Mouse (Mus musculus): ENCODE data around the gene St6galnac5. TPM values are rescaled to one million over a fixed set of nuclear protein-coding genes. Genes with fewer than 3 reads are reported as not detected.
A peak's percentile ranks its signal among the peaks of the same experiment; 100 is the strongest.

The St6galnac5 gene
- total RNA-seq, 2 experiments from 2014 or later = not detected

- peak; percentile 68 for ATAC-seq (replicated peaks; ENCODE audit: poor library complexity, severe bottlenecking)
Measured at GRCm38 (mm10) chr3:152951634-152952545, 30.2 kb downstream of the St6galnac5 start.

DNA sequence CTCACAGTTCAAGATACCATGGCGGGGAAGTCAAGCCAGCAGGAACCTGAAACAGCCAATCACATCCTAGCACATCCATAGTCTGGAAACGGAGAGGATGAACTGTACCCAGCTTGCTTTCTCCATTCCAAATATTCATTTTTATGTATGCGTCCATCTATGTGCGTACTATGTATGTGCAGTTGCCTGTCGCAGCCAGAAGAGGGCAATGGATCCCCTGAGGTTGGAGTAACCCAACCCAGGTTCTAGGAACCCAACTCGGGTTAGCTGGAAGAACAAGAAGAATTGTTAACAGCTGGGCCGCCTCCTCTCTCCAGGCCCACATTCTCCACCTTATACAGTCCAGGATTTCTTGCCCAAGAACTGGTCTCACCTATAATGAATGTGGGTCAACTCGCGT, 31.1 kb downstream of the St6galnac5 start:
- ATAC-seq (replicated peaks; ENCODE audit: poor library complexity, severe bottlenecking) = no peak

GRCm38 (mm10) chr3:152950299-152950698, 31.7 kb downstream of the St6galnac5 start:
- ATAC-seq (replicated peaks; ENCODE audit: poor library complexity, severe bottlenecking) = no peak

DNA sequence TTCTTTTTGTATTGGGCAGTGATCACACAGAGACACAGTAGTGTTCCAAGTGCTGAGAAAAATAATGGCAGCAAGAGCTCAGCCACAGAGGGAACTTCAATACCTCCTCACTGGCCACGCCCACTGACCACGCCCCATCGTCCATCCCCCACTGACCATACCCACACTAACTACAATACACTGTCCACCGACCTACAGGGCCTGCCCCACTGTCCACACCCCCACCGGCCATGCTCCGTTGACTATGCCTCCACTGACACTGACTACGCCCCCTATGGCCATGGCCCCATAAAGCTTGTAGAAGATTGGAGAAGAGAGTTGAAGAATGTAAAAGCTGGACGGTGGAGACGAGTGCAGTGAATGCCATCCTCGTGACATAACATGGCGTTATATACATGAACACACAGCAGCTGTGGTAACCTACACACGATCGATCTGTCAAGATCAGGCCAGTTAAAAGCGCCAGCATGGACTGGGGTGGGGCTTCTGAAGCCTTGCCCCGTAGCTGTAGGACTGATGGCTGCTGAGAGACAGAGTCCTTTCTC, 32.7 kb downstream of the St6galnac5 start:
- ATAC-seq (replicated peaks; ENCODE audit: poor library complexity, severe bottlenecking) = no peak

DNA sequence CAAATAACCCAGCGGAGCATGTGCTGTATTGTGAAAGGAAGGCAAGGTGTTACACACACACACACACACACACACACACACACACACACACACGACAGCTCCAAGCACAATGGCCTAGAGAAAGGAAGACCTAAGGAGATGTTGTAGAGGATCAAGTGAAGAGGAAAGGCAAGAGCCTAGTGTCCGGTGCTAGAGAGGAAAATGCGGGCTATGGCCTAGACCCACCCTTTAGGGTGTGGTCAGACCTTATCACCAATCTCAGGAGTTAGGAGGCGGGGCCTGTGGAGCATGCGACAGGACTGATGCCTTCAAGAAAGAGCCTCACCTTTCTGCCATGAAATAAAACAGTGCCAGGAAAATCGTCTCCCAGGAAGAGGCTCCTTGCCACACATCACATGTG, 33.5 kb downstream of the St6galnac5 start:
- no peak for ATAC-seq (replicated peaks; ENCODE audit: poor library complexity, severe bottlenecking)

DNA sequence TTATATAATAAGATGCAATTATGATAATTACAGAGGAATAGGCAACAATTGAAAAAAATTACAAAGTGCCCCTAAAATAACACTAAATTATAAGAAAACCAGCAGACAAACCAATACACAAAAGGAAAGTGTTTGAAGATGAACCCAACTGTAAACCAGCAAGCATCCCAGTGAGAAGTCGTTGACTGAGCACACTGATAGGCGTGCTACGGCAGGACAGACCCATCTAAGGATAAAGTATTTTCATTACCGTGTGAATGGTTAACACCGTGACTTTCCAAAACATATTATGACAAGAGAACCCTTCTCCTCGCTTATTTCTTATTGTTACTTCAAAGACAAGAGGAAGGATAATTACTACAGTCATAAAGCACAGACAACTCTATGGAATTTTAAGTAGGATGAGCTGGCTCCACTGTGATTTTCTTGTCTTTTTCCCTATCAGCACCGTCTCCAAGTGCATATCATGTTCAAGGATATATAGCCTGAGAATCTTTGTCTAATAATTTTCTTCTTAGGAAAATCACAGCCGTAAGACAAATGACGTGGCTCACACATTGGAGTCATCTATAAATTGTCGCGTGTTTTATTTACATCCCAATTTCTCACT, 34.9 kb downstream of the St6galnac5 start:
- no peak for ATAC-seq (replicated peaks; ENCODE audit: poor library complexity, severe bottlenecking)

- no peak for ATAC-seq (replicated peaks; ENCODE audit: poor library complexity, severe bottlenecking)
Measured at GRCm38 (mm10) chr3:152944766-152945165, 37.3 kb downstream of the St6galnac5 start.

DNA sequence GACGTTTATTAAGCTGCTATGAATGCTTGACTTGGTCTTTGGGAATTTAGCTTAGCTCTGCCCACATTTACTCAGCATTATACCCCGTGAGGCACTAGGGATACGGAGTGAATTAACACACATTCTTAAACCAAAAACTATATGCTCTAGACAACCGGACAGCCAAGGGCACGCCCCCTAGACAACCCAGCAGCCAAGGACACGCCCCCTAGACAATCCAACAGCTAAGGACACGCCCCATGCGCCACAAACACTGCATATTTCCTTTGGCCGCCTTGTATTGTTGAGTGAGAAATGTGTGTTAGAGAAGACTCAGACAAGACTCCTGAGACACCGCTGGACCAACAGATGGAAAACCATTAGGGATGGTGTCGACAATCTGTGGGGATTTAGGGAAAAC, 39.1 kb downstream of the St6galnac5 start:
- peak; percentile 53; the same call in 1 of the 2 replicates for ATAC-seq (replicated peaks; ENCODE audit: poor library complexity, severe bottlenecking)

DNA sequence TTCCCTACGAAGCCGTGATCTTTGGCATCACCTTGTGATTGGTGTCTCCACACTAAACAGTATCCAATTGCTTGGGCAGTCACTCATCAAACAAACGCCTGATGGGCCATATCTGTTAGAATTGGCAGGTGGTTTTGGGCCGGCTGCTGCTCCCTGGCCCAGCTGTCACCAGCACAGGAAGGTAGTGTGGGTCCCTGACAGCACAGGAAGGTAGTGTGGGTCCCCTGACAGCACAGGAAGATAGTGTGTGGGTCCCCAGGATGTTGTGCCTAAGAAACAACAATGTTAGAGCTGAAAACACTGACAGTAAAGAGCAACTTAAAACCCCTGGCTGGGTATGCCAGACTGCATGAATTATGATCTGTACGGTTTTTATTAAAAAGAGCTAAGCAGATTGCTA, 40.4 kb downstream of the St6galnac5 start:
- no peak for ATAC-seq (replicated peaks; ENCODE audit: poor library complexity, severe bottlenecking)

DNA sequence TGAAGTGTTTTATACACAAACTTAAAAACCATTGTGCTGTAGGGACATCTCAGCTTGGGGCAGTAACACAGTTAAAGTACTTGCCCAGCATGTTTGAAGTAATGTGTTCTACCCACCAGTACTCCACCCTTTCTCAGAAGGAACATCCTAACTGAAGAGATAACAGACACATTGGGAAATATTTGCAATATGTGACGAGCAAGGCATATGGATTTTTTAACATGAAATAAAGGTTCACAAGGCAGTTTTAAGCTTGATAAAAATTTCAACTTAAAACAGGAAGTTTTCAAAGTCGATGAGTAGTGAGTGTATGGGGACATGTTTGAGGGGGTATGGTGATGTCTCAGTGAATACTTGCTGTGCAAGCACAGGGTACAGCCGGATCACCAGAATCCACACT, 45.7 kb downstream of the St6galnac5 start:
- no peak for ATAC-seq (replicated peaks; ENCODE audit: poor library complexity, severe bottlenecking)

GRCm38 (mm10) chr3:152933737-152934136, 48.3 kb downstream of the St6galnac5 start:
- no peak for ATAC-seq (replicated peaks; ENCODE audit: poor library complexity, severe bottlenecking)

- no peak for ATAC-seq (replicated peaks; ENCODE audit: poor library complexity, severe bottlenecking)
Measured at GRCm38 (mm10) chr3:152932544-152932943, 49.5 kb downstream of the St6galnac5 start.

GRCm38 (mm10) chr3:152932096-152932495, 50.0 kb downstream of the St6galnac5 start:
- peak; percentile 36 for ATAC-seq (replicated peaks; ENCODE audit: poor library complexity, severe bottlenecking)

DNA sequence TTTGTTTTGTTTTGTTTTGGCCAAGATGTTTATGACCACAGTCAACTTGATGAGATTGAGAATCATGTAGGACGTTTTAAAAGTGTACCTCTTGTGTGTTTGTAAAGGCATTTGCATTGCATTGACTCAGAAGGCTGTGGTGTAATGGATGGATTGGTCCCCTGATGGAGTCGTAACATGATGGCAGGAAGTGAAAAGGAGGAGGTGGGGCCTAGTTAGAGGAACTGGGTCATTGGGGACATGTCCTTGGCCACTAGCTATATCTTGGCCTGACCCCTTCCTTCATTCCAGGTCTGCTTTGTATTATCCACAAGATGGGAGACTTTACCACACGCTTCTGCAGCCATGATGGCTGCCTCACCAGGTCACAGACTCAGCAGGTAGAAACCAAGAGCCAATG, 50.7 kb downstream of the St6galnac5 start:
- ATAC-seq (replicated peaks; ENCODE audit: poor library complexity, severe bottlenecking) = peak; percentile 35; the same call in 1 of the 2 replicates

DNA sequence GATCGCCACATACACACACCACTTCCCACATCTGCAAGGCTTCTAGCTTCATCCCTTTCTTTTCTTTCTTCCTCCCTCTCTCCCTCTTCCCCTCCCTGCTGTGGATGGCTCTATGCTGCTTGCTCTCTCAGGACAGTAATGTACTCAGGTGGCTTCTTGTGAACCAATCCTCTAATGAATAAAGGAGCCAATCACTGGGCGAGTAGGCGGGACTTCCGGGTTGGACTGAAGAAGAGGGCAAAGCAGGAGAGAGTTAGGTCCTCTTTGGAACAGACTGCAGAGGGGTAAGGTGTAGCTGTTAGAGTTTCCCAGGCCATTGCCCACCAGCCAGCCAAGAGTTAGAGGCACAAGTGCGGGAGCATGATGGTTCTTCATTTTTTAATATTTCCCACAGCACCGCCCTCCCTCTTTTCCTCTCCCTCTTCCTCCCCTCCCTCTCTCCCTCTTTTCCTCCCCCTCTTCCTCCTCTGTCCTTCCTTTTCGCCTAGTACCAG, 52.2 kb downstream of the St6galnac5 start:
- ATAC-seq (replicated peaks; ENCODE audit: poor library complexity, severe bottlenecking) = no peak

DNA sequence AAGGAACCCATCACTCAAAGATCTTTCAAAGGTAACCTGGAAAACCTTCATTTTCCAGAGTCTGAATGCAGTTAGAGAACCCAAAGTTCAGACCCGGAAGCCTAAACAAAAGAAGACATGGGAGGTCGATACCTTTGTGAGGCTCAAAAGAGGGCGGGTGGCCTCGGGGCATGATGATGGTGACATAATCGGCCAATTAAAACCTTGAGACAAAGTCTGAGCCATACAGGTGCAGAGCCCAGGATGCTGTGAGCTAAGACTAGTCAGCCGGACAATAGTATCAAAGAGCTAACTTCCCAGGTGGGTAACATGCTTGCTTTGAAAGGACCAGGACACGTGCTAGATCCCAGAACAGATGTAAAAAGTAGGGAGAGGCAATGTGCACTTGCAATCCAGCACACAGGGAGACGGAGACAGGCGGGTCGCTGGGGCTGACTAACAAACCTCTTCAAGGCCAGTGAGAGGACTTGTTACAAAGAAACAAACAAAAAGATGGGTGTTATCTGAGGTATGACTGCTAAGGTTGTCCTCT, 52.7 kb downstream of the St6galnac5 start:
- ATAC-seq (replicated peaks; ENCODE audit: poor library complexity, severe bottlenecking) = no peak

GRCm38 (mm10) chr3:152928287-152928975, 53.6 kb downstream of the St6galnac5 start:
- peak; percentile 82 for ATAC-seq (replicated peaks; ENCODE audit: poor library complexity, severe bottlenecking)

DNA sequence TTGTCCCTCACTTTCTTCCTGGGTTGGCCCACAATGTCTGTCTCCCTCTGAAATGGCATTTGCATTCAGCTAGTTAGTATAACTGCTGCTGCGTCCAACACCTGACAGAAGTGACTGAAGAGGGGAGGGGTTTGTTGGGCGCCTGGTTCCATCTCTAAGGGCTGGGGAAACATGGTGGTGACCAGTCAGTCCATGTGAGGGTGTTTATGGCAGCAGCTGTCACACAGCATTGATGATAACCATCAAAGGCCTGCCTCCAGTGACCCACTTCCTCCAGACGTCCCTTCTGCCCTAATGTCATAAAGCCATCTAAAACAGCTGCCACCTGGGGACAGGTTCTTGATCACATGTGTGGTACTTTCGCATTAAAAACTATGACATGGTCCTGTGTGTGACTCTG, 55.9 kb downstream of the St6galnac5 start:
- ATAC-seq (replicated peaks; ENCODE audit: poor library complexity, severe bottlenecking) = no peak

GRCm38 (mm10) chr3:152925364-152925763, 56.7 kb downstream of the St6galnac5 start:
- no peak for ATAC-seq (replicated peaks; ENCODE audit: poor library complexity, severe bottlenecking)

DNA sequence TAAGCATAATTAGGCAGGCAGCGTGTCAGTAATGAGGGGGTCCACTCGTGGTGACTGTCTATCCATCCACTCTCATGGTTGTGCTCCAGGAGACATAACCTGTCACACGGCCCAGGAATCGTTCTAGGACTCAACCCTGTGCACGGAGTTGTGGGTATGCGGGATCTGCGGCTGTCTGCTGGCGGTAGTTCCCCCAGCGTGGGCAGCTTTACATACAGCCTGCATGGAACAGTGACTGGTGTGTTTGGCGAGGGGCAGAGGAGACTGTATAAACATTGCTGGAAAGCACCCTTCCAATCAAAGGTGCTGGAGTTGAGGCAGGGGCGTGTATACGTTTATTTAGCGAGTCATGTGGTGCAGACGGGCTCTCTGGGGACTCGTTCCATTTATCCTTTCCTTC, 58.5 kb downstream of the St6galnac5 start:
- no peak for ATAC-seq (replicated peaks; ENCODE audit: poor library complexity, severe bottlenecking)
